Mouse (Mus musculus) heart, embryonic 10.5 days (tissue): ENCODE data around the gene Stard3. TPM values are rescaled to one million over a fixed set of nuclear protein-coding genes. Genes with fewer than 3 reads are reported as not detected.

Experiments used
- polyA plus RNA-seq: library from polyadenylated mRNA; unstranded; fragments of >200 nt; fragmentation: Nextera tagmentation; extraction: Ambion mirVana; gene quantifications from 2 replicates; pipeline ENCODE4 v1.2.1, GENCODE M21; 2016

The Stard3 gene
- polyA plus RNA-seq, 1 experiment from 2014 or later, result 51.0 TPM

Other genes with a start within 250 kb of the Stard3 start
- gene Fbxl20, start 208.0 kb upstream of the Stard3 start, polyA plus RNA-seq, result 13.6 and 13.9 TPM in 2 replicates
- 43.7 and 51.5 TPM in 2 replicates for gene Med1, start 165.1 kb upstream of the Stard3 start, polyA plus RNA-seq
- gene Cdk12, start 155.3 kb upstream of the Stard3 start, polyA plus RNA-seq, result 7.9 and 10.9 TPM in 2 replicates
- gene Neurod2, start 28.7 kb upstream of the Stard3 start, polyA plus RNA-seq, result not detected in 2 replicates
- gene Ppp1r1b, start 10.0 kb upstream of the Stard3 start, polyA plus RNA-seq, result 8.1 and 20.1 TPM in 2 replicates
- gene Tcap, start 25.4 kb downstream of the Stard3 start, polyA plus RNA-seq, result 86.0 and 159 TPM in 2 replicates
- 5.0 and 5.1 TPM in 2 replicates for gene Pnmt, start 28.1 kb downstream of the Stard3 start, polyA plus RNA-seq
- 15.3 and 21.3 TPM in 2 replicates for gene Pgap3, start 42.1 kb downstream of the Stard3 start, polyA plus RNA-seq
- gene Erbb2, start 54.1 kb downstream of the Stard3 start, polyA plus RNA-seq, result 47.4 and 70.6 TPM in 2 replicates
- 98.9 and 103 TPM in 2 replicates for gene Mien1, start 80.6 kb downstream of the Stard3 start, polyA plus RNA-seq
- 2.5 and 15.3 TPM in 2 replicates for gene Grb7, start 88.0 kb downstream of the Stard3 start, polyA plus RNA-seq
- 0.04 and 0.22 TPM in 2 replicates for gene Ikzf3, start 187.7 kb downstream of the Stard3 start, polyA plus RNA-seq
- 0.21 and 0.65 TPM in 2 replicates for gene Zpbp2, start 192.7 kb downstream of the Stard3 start, polyA plus RNA-seq
- gene Ormdl3, start 229.0 kb downstream of the Stard3 start, polyA plus RNA-seq, result 56.1 and 61.0 TPM in 2 replicates
- gene Lrrc3c, start 239.9 kb downstream of the Stard3 start, polyA plus RNA-seq, result not detected in 2 replicates